Mouse (Mus musculus) neutrophil, adult 83 days (primary cell): ENCODE measurements around the gene Dusp14. TPM values are rescaled to one million over a fixed set of nuclear protein-coding genes. Genes with fewer than 3 reads are reported as not detected.

ENCODE experiments used
- total RNA-seq, 2 experiments: library from RNA; stranded (reverse); gene quantifications; one replicate each; pipeline ENCODE4 v1.2.4; 2023

Dusp14 gene
- not detected for total RNA-seq

GRCm38 (mm10) chr11:84069034-84069370, at the start of gene Dusp14:
Gene Dusp14 (minus strand): TSS chr11:84069261.

Other genes starting within 250 kb of the Dusp14 start
- under 1 TPM in 1 of 2 experiments, not detected in 1; 0.18 TPM for gene Hnf1b, start 219.2 kb downstream of the Dusp14 start, total RNA-seq
- gene Ddx52, start 127.2 kb downstream of the Dusp14 start, total RNA-seq, result 10 to 100 TPM; 21.1 to 21.3 TPM
- gene Synrg, start 104.8 kb downstream of the Dusp14 start, total RNA-seq, result 10 to 100 TPM; 42.9 to 43.7 TPM
- gene Tada2a, start 60.3 kb upstream of the Dusp14 start, total RNA-seq, result 1 to 10 TPM; 5.4 to 5.5 TPM
- gene Acaca, start 60.4 kb upstream of the Dusp14 start, total RNA-seq, result 10 to 100 TPM; 19.8 to 20.0 TPM
- gene Gm11437, start 98.2 kb upstream of the Dusp14 start, total RNA-seq, result not detected